Mouse (Mus musculus): ENCODE data around the gene St3gal3. TPM values are rescaled to one million over a fixed set of nuclear protein-coding genes. Genes with fewer than 3 reads are reported as not detected.
A peak's percentile ranks its signal among the peaks of the same experiment; 100 is the strongest.

St3gal3 gene
- polyA plus RNA-seq, 1 experiment from 2014 or later, result 5.6 TPM

DNA sequence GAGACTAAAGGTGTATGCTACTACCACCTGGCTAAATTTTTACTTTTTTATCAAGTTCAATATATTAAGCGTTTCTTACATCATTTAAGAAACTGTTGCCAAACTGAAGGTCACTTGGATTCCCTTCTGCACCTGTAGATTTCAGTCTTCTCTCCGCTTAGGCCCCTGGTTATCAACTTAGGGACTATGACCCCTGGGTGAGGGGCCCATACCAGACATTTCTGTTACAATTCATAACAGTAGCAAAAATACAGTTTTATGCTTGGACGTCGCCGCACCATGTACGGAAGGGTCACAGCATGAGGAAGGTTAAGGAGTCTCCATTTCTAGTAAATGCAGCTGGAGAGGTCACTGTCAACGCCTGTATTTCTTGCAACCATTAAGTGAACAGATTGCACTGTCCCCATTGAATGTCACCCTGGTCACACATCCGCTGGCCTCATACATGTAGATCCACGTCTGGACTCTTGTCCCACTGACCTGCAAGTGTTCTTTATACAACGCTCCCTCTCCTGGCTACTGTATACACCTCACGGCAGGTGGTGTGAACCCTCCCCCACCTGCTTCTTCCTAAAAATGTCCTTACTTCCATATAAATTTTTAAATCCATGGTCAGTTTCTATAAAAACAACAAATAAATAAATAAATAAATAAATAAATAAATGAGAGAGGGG is 41.8 kb downstream of the St3gal3 start:
- H3K36me3 ChIP-seq (replicated peaks; ENCODE audit: control insufficient read depth, insufficient read depth, low read depth, low read length), result no peaks in the 10 kb centered on the region
- no peak overlapping the region for H3K4me2 ChIP-seq (ENCODE audit: low read depth, low read length)
- no peak overlapping the region for H3K9ac ChIP-seq (replicated peaks; ENCODE audit: low read length)
- H3K4me1 ChIP-seq (ENCODE audit: control insufficient read depth, insufficient read depth, low read length), result no peaks in the 10 kb centered on the region
- H3K4me3 ChIP-seq (ENCODE audit: low read depth, low read length), result no peak overlapping the region
- H3K9me3 ChIP-seq (replicated peaks; ENCODE audit: control insufficient read depth, low read length), result no peaks in the 10 kb centered on the region
- H3K27ac ChIP-seq (replicated peaks; ENCODE audit: low read depth, low read length), result no peak overlapping the region
- no peak for DNase-seq (ENCODE audit: low spot score)
- no peak for ATAC-seq (replicated peaks; ENCODE audit: insufficient number of reproducible peaks, low FRiP score, low TSS enrichment, low read depth)
- H3K27me3 ChIP-seq (ENCODE audit: control insufficient read depth, insufficient read depth, low read length), result no peaks in the 10 kb centered on the region
- WGBS, result 93% methylated on average over 11 of the region's 11 CpGs

DNA sequence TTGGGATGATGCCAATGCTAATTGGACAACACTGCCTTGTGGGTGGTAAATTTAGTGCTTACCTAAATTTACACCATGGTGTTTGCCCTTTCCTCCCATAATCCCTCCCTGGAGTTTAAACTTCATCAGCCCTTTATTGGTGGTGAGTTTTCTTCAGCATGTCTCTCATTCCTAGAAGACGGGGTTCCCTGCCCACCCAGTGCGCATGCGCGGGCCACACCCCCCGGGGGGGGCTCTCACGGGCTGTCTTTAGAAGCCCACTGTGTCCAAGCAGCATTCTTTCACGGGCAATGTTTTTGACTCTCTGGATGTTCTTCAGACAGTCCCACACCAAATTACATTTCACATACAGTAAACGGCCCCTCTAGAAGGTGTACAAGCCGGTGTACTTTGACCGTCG is 44.3 kb downstream of the St3gal3 start:
- 90% methylated on average over 11 of the region's 11 CpGs for WGBS
- Histone ChIP-seq H3K4me2 (ENCODE audit: low read depth, low read length) (no peak overlapping the region), H3K9ac (replicated peaks; ENCODE audit: low read length) (no peak overlapping the region), H3K36me3 (replicated peaks; ENCODE audit: control insufficient read depth, insufficient read depth, low read depth, low read length) (no peaks in the 10 kb centered on the region), H3K27me3 (ENCODE audit: control insufficient read depth, insufficient read depth, low read length) (no peaks in the 10 kb centered on the region), H3K27ac (replicated peaks; ENCODE audit: low read depth, low read length) (no peak overlapping the region), H3K4me3 (ENCODE audit: low read depth, low read length) (no peak overlapping the region), H3K9me3 (replicated peaks; ENCODE audit: control insufficient read depth, low read length) (no peaks in the 10 kb centered on the region), H3K4me1 (ENCODE audit: control insufficient read depth, insufficient read depth, low read length) (no peaks in the 10 kb centered on the region)
- no peak for ATAC-seq (replicated peaks; ENCODE audit: insufficient number of reproducible peaks, low FRiP score, low TSS enrichment, low read depth)
- DNase-seq (ENCODE audit: low spot score), result no peak

DNA sequence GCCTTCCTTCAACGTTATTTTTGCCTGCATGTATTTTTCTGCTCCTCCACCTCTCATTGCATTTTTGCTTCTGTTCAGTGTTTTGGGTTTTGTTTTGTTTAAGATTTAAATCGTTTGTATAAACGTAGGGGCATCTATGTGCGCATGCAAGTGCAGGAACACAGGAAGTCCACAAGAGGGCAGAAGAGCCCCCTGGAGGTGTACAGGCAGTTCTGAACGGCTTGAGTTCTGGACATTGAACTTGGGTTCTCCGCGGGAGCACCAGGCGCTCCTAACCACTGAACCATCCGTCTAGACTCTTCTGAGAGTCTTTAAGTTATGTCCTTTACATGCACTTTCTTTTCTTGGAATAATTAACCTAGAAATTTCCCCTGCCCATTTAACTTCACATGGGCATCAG is 44.8 kb downstream of the St3gal3 start:
- WGBS, result 53% methylated on average over 9 of the region's 9 CpGs
- Histone ChIP-seq H3K4me3 (ENCODE audit: low read depth, low read length) (no peak overlapping the region), H3K9me3 (replicated peaks; ENCODE audit: control insufficient read depth, low read length) (no peaks in the 10 kb centered on the region), H3K9ac (replicated peaks; ENCODE audit: low read length) (no peak overlapping the region), H3K36me3 (replicated peaks; ENCODE audit: control insufficient read depth, insufficient read depth, low read depth, low read length) (no peaks in the 10 kb centered on the region), H3K4me1 (ENCODE audit: control insufficient read depth, insufficient read depth, low read length) (no peaks in the 10 kb centered on the region), H3K27ac (replicated peaks; ENCODE audit: low read depth, low read length) (no peak overlapping the region), H3K27me3 (ENCODE audit: control insufficient read depth, insufficient read depth, low read length) (no peaks in the 10 kb centered on the region), H3K4me2 (ENCODE audit: low read depth, low read length) (no peak overlapping the region)
- ATAC-seq (replicated peaks; ENCODE audit: insufficient number of reproducible peaks, low FRiP score, low TSS enrichment, low read depth) (no peak), DNase-seq (ENCODE audit: low spot score) (peak; percentile 41)

DNA sequence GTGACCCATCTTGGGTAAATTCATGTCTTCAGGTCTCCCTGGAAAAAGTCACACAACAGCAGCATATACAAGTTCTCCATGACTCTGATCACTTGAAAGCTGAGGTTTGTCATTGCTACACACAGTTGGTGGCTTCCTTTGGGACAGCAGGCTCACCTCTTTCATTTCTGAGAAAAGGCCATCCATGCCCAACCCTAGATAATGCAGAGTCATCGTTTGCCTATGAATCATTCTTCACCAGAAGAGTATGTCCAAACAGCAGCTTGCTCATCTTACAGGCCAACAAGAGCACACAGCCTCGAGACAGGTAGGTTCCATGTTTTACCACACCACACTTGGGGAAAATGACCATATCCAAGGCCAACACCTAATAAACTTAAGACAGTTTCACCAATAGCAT is 45.9 kb downstream of the St3gal3 start:
- Histone ChIP-seq H3K36me3 (replicated peaks; ENCODE audit: control insufficient read depth, insufficient read depth, low read depth, low read length) (no peaks in the 10 kb centered on the region), H3K27me3 (ENCODE audit: control insufficient read depth, insufficient read depth, low read length) (no peaks in the 10 kb centered on the region), H3K9ac (replicated peaks; ENCODE audit: low read length) (no peak overlapping the region), H3K4me3 (ENCODE audit: low read depth, low read length) (no peak overlapping the region), H3K9me3 (replicated peaks; ENCODE audit: control insufficient read depth, low read length) (no peaks in the 10 kb centered on the region), H3K4me2 (ENCODE audit: low read depth, low read length) (no peak overlapping the region), H3K4me1 (ENCODE audit: control insufficient read depth, insufficient read depth, low read length) (no peaks in the 10 kb centered on the region), H3K27ac (replicated peaks; ENCODE audit: low read depth, low read length) (no peak overlapping the region)
- ATAC-seq (replicated peaks; ENCODE audit: insufficient number of reproducible peaks, low FRiP score, low TSS enrichment, low read depth) (no peak), DNase-seq (ENCODE audit: low spot score) (no peak)
- WGBS, result 72% methylated on average over 2 of the region's 2 CpGs

DNA sequence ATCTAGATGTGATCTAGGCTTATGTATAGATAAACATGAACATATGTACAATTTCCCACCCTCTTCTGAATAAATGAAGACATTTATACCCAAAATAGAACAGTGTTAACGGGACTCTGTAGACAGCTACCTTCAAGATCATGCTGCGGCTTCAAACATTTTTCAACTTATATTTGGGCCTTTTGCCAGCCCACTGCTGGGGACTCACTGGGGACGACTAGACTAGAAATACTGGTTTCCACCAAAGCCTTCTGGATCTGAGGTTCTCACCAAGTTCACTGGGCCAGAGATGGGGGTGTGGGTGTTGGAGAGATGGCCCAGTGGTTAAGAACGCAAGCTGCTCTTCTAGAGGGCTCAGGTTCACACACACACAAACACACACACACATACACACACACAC is 49.7 kb downstream of the St3gal3 start:
- no peaks in the 10 kb centered on the region for H3K9me3 ChIP-seq (replicated peaks; ENCODE audit: control insufficient read depth, low read length)
- H3K27ac ChIP-seq (replicated peaks; ENCODE audit: low read depth, low read length), result no peak overlapping the region
- 70% methylated on average over 4 of the region's 4 CpGs for WGBS
- DNase-seq (ENCODE audit: low spot score) (no peak), ATAC-seq (replicated peaks; ENCODE audit: insufficient number of reproducible peaks, low FRiP score, low TSS enrichment, low read depth) (no peak)
- H3K4me3 ChIP-seq (ENCODE audit: low read depth, low read length), result no peak overlapping the region
- H3K9ac ChIP-seq (replicated peaks; ENCODE audit: low read length), result no peak overlapping the region
- no peak overlapping the region for H3K4me2 ChIP-seq (ENCODE audit: low read depth, low read length)
- H3K36me3 ChIP-seq (replicated peaks; ENCODE audit: control insufficient read depth, insufficient read depth, low read depth, low read length), result no peaks in the 10 kb centered on the region
- H3K27me3 ChIP-seq (ENCODE audit: control insufficient read depth, insufficient read depth, low read length), result no peaks in the 10 kb centered on the region
- H3K4me1 ChIP-seq (ENCODE audit: control insufficient read depth, insufficient read depth, low read length), result no peaks in the 10 kb centered on the region

DNA sequence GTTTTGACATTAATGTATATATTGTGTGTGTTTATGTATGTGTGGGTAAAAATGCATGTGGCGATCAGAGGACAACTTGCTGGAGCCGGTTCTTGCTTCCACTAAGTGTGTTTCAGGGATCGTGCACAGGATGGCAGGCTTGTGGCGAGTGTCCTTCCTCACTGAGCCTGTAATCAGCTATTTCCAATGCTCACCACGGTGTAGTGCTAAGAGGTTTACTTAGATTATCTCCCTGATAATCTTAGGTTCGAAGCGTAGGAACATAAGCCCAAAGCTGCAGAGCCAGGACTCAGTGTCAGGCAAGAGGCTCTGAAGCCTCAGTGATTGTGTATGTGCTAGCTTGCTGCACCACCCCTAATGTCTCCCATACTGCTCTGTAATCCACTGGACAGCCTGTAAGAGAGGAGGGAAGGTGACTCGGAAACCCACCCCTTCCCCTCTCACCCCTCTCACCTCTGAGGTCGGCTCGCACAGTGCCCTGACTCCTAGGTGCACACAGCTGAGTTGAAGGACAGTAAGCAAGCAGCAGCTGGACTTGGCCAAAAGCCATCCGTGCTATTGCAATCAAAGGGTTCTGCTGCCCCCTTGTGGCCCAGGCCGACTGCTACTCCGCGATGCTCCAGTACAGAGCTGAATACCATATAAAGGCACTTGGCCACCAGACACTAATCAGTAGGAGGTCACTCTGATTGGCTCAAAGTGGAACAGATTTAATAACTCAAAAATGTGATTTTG is 51.3 kb downstream of the St3gal3 start:
- ATAC-seq (replicated peaks; ENCODE audit: insufficient number of reproducible peaks, low FRiP score, low TSS enrichment, low read depth) (peak; percentile 84), DNase-seq (ENCODE audit: low spot score) (peak; percentile 96)
- WGBS, result 41% methylated on average over 14 of the region's 14 CpGs
- Histone ChIP-seq H3K9me3 (replicated peaks; ENCODE audit: control insufficient read depth, low read length) (no peaks in the 10 kb centered on the region), H3K9ac (replicated peaks; ENCODE audit: low read length) (no peak overlapping the region), H3K27me3 (ENCODE audit: control insufficient read depth, insufficient read depth, low read length) (no peaks in the 10 kb centered on the region), H3K36me3 (replicated peaks; ENCODE audit: control insufficient read depth, insufficient read depth, low read depth, low read length) (no peaks in the 10 kb centered on the region), H3K4me3 (ENCODE audit: low read depth, low read length) (no peak overlapping the region), H3K27ac (replicated peaks; ENCODE audit: low read depth, low read length) (no peak overlapping the region), H3K4me2 (ENCODE audit: low read depth, low read length) (no peak overlapping the region), H3K4me1 (ENCODE audit: control insufficient read depth, insufficient read depth, low read length) (no peaks in the 10 kb centered on the region)

DNA sequence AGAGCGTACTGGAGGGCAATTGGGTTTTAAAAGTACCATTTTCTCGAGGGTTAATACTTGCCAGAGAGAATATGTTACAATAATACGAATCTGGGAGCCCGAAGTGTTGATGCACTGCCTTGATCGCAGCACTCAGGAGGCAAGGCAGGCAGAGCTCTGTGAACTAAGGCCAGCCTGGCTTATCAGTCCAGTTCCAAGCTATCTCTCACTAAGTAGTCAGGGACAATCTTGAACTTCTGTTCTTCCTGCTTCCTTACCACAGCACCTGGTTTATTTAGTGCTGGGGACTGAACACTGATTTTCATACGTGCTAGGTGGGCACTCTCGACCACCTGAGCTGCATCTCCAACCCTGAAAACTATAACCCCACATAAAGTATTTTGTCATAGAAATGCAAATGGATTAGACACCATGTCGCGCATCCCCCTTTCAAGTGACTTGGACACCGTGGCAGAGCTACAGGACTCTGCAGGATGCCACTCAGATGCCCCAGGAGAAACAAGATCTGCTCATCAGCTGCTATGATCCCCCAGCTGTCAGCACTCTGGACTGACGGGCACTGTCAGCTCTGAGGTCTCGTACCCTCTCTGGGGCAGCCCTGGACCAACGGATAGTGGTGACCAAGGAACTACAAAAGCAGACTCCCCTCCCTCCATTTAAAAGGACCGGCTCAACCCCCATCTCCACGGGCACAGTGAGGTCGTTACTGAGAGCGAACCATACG is 52.9 kb downstream of the St3gal3 start:
- Histone ChIP-seq H3K4me1 (ENCODE audit: control insufficient read depth, insufficient read depth, low read length) (no peaks in the 10 kb centered on the region), H3K9ac (replicated peaks; ENCODE audit: low read length) (no peak overlapping the region), H3K27me3 (ENCODE audit: control insufficient read depth, insufficient read depth, low read length) (no peaks in the 10 kb centered on the region), H3K27ac (replicated peaks; ENCODE audit: low read depth, low read length) (no peak overlapping the region), H3K9me3 (replicated peaks; ENCODE audit: control insufficient read depth, low read length) (no peaks in the 10 kb centered on the region), H3K4me2 (ENCODE audit: low read depth, low read length) (no peak overlapping the region), H3K4me3 (ENCODE audit: low read depth, low read length) (no peak overlapping the region), H3K36me3 (replicated peaks; ENCODE audit: control insufficient read depth, insufficient read depth, low read depth, low read length) (no peaks in the 10 kb centered on the region)
- ATAC-seq (replicated peaks; ENCODE audit: insufficient number of reproducible peaks, low FRiP score, low TSS enrichment, low read depth) (no peak), DNase-seq (ENCODE audit: low spot score) (no peak)
- WGBS, result 80% methylated on average over 18 of the region's 18 CpGs

DNA sequence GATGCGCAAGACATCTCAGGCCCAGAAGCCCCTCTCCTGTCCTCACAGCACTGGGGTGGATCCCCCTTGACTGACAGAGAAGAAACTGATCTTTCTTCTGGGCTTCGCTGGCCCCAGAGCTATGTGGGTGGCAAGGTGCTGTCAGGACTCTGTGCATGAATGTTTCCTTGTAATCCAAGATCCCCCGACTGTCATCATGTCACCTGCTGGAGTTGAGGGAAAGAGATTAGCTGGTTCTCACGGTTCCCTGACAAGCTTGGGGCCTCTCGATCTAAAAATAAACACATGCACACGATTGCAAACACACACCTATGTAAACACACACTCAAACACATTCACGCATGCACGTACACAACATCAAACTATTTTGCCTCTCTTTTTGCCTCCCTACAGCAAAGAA is 54.2 kb downstream of the St3gal3 start:
- Histone ChIP-seq H3K4me2 (ENCODE audit: low read depth, low read length) (no peak overlapping the region), H3K9ac (replicated peaks; ENCODE audit: low read length) (no peak overlapping the region), H3K36me3 (replicated peaks; ENCODE audit: control insufficient read depth, insufficient read depth, low read depth, low read length) (no peaks in the 10 kb centered on the region), H3K27me3 (ENCODE audit: control insufficient read depth, insufficient read depth, low read length) (no peaks in the 10 kb centered on the region), H3K9me3 (replicated peaks; ENCODE audit: control insufficient read depth, low read length) (no peaks in the 10 kb centered on the region), H3K4me1 (ENCODE audit: control insufficient read depth, insufficient read depth, low read length) (no peaks in the 10 kb centered on the region), H3K27ac (replicated peaks; ENCODE audit: low read depth, low read length) (no peak overlapping the region), H3K4me3 (ENCODE audit: low read depth, low read length) (no peak overlapping the region)
- WGBS, result 54% methylated on average over 8 of the region's 8 CpGs
- ATAC-seq (replicated peaks; ENCODE audit: insufficient number of reproducible peaks, low FRiP score, low TSS enrichment, low read depth) (no peak), DNase-seq (ENCODE audit: low spot score) (no peak)

Measured in embryonic facial prominence, embryonic 11.5 days (tissue).